Mouse (Mus musculus): ENCODE data around the gene Gtf2ird2. TPM values are rescaled to one million over a fixed set of nuclear protein-coding genes. Genes with fewer than 3 reads are reported as not detected.

Gtf2ird2 gene
- total RNA-seq, 4 experiments from 2014 or later, result 10.4 to 19.9 (median 14.2) TPM

DNA sequence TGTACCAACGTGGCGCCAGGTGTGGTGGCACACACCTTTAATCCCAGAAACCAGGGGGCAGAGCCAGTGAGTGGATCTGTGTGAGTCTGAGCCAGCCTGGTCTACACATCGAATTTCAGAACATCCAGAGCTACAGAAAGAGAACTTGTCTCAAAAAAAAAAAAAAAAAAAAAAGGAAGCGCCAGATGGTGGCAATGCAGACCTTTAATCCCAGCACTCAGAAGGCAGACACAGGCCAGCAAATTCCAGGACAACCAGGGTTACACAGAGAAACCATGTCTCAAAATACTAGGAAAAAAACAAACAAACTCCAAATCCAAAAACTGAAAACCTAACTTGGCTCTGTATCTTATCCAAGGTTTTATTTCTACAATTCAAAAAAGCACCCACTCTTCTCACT lies 86.7 kb downstream of the Gtf2ird2 start:
- DNase-seq, result no peak

DNA sequence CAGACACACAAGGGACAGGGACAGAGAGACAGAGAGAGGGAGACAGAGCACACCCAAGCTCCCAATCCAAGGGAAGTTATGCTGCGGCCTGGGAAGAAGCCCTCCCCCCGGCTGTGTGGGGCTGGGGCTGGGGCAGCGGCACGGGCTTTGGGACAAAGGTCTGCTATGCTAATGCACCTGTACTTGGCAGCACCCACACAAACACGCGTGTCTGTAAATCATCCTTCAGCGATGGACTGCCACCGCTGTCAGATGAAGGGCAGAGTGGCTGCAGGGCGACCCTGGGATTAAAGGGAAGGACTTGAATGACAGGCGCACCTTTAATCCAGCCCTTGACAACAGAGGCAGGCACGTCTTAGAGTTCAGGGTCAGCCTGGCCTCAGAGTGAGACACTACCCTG lies 87.6 kb downstream of the Gtf2ird2 start:
- no peak for DNase-seq

GRCm38 (mm10) chr5:134272761-134273160 lies 88.9 kb downstream of the Gtf2ird2 start:
- DNase-seq, result no peak

DNA sequence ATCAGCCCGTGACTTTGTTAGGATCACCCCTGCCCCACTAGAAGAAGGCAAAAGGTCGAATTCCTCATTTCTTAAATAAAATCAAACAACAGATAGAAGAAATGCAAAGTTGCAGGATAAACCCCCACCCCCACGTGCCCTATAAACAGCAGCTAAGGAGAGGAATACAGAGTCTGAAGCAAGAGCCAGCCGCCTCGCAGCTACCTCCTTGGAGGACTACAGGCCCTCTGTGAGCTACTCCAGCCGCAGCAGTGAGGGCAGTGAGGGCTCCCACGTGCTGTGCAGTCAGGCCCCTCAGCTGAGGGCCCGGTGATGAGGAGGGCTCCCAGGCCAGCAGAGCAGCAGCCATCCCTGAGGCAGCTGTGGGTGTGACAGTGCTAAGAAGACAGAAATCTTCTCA lies 89.9 kb downstream of the Gtf2ird2 start:
- DNase-seq, result no peak

Other genes starting within 250 kb of the Gtf2ird2 start
- gene Castor2, start 84.3 kb upstream of the Gtf2ird2 start, total RNA-seq (2022), result 10 to 100 TPM; 18.4 to 37.2 (median 23.6) TPM
- gene Rcc1l, start 7.2 kb upstream of the Gtf2ird2 start, total RNA-seq (2022), result 10 to 100 TPM; 34.6 to 43.1 (median 37.8) TPM
- gene Ncf1, start 45.6 kb downstream of the Gtf2ird2 start, total RNA-seq (2022), result 10 to 100 TPM in 1 of 4 experiments, 1 to 10 TPM in 3; 6.7 to 10.7 (median 8.3) TPM
- 100 to 1,000 TPM; 215 to 303 (median 258) TPM for gene Gtf2i, start 130.7 kb downstream of the Gtf2ird2 start, total RNA-seq (2022)

Measured in adrenal gland, adult 8-10 months (tissue).